Mouse (Mus musculus): Measurements from ENCODE around the gene Slc17a7. TPM values are rescaled to one million over a fixed set of nuclear protein-coding genes. Genes with fewer than 3 reads are reported as not detected.
"Not testable (repeated sequence)": the region's sequence is repeated elsewhere in the genome, so short reads cannot be mapped to it uniquely, and the experiment has no call there.

The Slc17a7 gene
- total RNA-seq, 2 experiments from 2014 or later, result 18.1 to 18.7 TPM

DNA sequence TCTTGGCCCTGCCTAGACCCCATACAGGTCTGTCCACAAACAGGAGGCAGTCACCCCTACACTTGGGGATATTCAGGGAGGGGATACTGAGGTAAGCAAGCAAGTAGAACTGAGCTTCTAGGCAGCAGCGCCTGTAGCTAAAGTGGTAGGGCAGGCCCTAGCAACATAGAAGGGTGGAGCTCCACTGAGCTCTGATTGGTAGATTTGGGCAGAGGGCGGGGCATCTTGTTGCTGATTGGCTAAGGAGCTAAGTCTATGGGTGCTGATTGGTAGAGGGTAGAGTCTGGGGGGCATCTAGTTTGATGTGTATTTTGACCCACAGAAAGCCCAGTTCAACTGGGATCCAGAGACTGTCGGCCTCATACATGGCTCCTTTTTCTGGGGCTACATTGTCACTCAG lies 5.7 kb downstream of the Slc17a7 start:
- no peak for DNase-seq (ENCODE audit: low spot score)
- intact Hi-C loops (cut with DNase I), result no loop called here

DNA sequence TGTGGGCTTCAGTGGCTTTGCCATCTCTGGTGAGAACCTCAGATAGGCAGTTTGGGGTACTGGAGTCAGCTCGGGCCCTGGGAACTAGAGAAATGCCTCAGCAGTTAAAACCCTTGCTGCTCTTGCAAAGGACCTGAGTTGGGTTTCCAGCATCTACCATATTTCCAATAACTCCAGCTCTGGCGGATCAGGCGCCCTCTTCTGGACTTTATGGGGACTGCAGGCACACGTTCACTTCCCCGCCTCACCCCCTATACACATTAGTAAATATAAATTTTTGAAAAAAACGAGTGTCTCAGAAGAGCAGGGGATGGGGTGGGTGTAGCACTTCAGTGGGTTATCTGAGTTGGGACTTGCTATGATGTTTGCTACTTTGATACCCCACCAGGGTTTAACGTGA lies 9.2 kb downstream of the Slc17a7 start:
- DNase-seq (ENCODE audit: low spot score), result no peak
- intact Hi-C loops (cut with DNase I), result no loop called here

DNA sequence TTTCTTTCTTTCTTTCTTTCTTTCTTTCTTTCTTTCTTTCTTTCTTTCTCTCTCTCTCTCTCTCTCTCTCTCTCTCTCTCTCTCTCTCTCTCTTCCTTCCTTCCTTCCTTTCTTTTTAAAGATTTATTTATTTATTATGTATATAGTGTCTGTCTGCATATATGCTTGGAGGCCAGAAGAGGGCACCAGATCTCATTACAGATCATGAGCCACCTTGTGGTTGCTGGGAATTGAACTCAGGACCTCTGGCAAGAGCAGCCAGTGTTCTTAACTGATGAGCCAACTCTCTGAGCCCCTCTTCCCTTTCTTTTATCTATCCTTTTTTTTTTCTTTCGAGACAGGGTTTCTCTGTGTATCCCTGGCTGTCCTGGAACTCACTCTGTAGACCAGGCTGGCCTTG lies 10.0 kb downstream of the Slc17a7 start:
- DNase-seq (ENCODE audit: low spot score); intact Hi-C loops (cut with DNase I): not testable (repeated sequence)

DNA sequence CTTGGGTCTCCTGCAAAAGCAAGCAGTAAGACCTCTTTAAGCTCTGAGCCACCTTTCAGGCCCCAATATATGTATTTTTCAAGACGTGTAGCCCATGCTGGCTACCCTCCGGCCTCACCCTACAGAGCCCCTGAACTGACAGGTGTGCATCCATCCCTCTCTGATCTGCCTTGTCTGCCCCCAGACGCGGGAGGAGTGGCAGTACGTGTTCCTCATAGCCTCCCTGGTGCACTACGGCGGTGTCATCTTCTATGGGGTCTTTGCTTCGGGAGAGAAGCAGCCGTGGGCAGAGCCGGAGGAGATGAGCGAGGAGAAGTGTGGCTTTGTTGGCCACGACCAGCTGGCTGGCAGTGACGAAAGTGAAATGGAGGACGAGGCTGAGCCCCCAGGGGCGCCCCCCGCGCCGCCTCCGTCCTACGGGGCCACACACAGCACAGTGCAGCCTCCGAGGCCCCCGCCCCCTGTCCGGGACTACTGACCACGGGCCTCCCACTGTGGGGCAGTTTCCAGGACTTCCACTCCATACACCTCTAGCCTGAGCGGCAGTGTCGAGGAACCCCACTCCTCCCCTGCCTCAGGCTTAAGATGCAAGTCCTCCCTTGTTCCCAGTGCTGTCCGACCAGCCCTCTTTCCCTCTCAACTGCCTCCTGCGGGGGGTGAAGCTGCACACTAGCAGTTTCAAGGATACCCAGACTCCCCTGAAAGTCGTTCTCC lies 11.0 kb downstream of the Slc17a7 start:
- DNase-seq (ENCODE audit: low spot score), result no peak

GRCm38 (mm10) chr7:45175398-45175797 lies 11.6 kb downstream of the Slc17a7 start:
- intact Hi-C loops (cut with DNase I), result no loop called here
- DNase-seq (ENCODE audit: low spot score), result no peak

More for the DNA sequence above, 11.0 kb downstream of the Slc17a7 start:
- intact Hi-C loops (cut with DNase I), result no loop called here

- no peak for DNase-seq (ENCODE audit: low spot score)
- intact Hi-C loops (cut with DNase I), result no loop called here
Measured at GRCm38 (mm10) chr7:45175929-45176328, 12.2 kb downstream of the Slc17a7 start.

DNA sequence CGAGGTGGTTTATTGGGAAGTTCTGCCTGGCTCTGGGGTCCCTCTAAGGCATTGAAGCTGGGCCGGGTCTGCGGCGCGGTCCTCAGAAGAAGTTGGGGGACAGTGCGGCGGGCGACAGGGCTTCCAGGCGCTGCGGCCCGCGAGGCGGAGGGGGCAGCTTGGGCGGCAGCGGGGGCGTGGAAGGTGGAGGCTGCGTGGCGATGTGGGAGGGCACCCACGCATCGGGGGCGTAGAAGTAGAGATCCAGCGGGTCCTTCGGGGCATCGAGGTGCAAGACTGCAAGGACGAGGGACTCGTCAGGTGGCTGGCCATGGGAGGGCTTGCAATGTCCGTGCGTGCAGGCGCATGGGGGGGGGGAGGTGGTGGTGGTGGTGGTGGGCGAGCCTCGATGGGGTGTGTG lies 12.6 kb downstream of the Slc17a7 start:
- intact Hi-C loops (cut with DNase I), result no loop called here
- DNase-seq (ENCODE audit: low spot score), result no peak

- DNase-seq (ENCODE audit: low spot score), result no peak
- intact Hi-C loops (cut with DNase I), result no loop called here
Measured at GRCm38 (mm10) chr7:45178550-45178949, 14.8 kb downstream of the Slc17a7 start.

DNA sequence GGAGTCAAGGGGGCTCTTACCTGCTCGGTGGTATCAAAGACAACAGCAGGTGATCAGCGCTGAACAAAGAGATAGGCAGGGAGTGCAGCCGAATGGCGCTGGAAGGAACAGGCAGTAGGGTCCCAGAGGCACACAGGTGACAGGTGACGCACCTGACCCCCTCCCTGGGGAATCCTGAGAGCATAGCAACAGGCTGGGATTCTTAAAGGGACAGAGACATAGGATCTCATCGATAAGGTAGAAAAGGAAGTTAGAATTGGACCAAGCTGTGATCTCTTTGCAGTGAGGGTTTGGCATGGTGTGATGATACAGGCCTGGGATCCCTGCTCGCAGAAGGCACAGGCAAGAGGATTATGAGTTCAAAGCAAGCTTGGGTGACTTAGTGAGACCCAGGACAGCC lies 15.7 kb downstream of the Slc17a7 start, which contains the start of gene Gfy:
Gene Gfy, minus strand, starts transcription at position 101 of the 400 bp plus-strand sequence.
- intact Hi-C loops (cut with DNase I), result no loop called here
- DNase-seq (ENCODE audit: low spot score), result no peak

- no peak for DNase-seq (ENCODE audit: low spot score)
Measured at GRCm38 (mm10) chr7:45180896-45181477, 17.2 kb downstream of the Slc17a7 start, which contains the start of gene Pth2. Gene Pth2 (plus strand): TSS chr7:45180995.

DNA sequence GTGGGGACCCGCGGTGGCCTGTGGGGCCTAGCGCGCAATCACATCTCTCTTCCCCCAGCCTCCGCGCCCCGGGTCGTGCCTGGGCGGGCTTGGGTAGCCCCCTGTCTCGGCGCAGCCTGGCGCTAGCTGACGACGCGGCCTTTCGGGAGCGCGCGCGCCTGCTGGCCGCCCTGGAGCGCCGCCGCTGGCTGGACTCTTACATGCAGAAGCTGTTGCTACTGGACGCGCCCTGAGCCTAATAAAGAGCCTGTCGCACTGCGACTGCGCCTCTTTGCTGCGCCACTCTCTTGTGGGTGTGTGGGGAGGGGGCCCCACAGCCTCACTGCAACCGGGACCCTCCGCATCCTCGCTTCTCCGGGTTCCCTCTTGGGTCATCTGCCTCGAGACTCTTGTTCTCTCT lies 17.8 kb downstream of the Slc17a7 start:
- intact Hi-C loops (cut with DNase I), result no loop called here
- no peak for DNase-seq (ENCODE audit: low spot score)

More at GRCm38 (mm10) chr7:45180896-45181477, 17.2 kb downstream of the Slc17a7 start, which contains the start of gene Pth2:
- intact Hi-C loops (cut with DNase I), result no loop called here

DNA sequence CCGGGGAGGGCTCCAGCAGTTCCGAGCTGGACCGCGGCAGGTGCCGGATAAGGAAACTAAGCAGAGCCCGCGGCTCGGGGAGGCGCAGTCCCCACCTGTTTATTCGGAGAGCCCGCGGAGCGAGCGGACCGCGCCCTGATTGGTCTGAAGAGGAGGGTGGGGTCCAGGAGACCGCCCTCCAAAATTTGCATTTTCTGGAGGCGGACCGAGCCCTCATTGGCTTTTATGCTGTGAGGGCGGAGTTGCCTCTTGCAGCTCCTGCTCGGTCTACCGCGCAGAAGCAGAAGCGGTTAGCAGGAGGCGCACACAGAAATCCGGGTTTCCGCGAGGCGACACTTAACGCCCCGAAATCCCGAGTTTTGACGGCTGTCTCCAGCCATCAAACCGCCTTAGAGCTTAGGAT lies 18.5 kb downstream of the Slc17a7 start:
- DNase-seq (ENCODE audit: low spot score), result peak; percentile 80
- intact Hi-C loops (cut with DNase I), result no loop called here

- intact Hi-C loops (cut with DNase I), result no loop called here
- no peak for DNase-seq (ENCODE audit: low spot score)
Measured at GRCm38 (mm10) chr7:45182606-45183005, 18.9 kb downstream of the Slc17a7 start.

DNA sequence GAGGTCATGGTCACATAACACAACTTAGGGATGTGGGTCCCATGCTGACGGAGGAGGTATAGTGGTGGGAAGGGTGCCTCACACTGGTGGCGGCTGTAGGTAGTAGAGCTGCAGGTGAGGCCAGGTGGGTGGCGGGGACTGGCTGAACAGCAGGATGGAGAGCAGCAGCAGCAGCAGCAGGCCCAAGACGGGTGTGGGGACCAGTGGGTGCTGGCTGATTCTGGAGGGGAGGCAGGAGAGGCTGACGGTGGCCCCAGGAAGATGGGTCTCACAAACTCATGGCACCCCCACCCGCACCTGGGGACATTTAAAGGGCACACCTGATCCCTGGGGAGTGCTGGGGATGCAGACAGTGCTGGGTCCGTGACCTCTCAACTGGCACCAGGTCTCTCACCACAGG lies 19.9 kb downstream of the Slc17a7 start:
- intact Hi-C loops (cut with DNase I), result no loop called here
- no peak for DNase-seq (ENCODE audit: low spot score)

DNA sequence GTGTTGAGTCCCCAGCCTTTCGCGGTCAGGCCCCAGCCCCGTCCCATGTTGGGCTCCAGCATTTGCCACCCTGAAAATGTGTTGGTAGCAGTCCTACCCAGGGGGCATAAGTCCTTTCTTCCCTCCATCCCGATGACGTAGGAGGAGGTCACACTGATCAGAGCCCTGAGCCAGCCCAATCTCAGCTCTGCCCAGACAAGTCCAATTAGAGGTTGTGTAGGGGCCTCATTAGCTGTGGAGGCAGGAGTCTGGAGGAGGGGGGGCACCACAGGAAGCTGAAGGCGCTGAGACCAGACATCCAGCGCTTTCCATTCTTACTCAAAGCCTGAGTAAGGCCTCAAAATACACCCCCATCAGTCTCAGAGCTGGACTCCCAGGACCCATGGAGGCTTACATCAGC lies 22.2 kb downstream of the Slc17a7 start:
- no peak for DNase-seq (ENCODE audit: low spot score)
- intact Hi-C loops (cut with DNase I), result no loop called here

DNA sequence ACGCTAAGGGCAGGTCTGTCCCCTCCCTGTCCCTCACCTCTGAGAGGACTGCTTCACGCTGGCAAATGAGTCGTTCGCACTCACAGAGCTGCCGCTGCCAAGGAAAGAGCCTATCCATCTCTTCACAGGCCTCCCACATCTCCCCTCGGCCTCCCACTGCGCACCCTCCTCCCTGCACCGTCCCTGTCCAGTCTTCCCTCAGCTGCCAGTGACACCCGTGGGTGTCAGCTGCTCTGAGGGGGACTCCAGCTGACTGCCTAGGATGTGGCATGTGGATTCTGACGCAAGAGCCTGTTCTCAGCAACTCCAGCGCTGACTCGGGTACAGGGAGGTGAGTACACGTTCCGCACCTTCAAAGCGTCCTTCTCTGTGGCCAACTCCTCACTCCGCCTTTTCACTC lies 25.9 kb downstream of the Slc17a7 start:
- DNase-seq (ENCODE audit: low spot score), result no peak
- intact Hi-C loops (cut with DNase I), result no loop called here

DNA sequence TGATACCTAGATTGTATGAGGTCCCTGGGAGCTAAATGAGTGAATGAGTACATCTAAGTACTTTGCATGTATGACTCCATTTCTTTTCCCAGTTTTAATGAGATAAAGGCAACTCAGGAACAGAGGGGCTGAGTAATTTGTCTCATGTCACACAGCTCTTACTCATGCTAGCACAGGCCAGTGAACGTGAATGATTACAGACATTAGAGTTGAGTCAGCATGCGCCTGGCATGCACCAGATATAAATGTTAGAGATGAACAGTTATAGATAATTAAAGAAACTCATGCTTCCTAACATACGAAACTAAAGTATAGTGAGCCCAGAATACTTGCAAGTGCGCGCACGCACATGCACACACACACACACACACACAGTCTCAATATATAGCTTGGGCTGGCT lies 26.4 kb downstream of the Slc17a7 start:
- intact Hi-C loops (cut with DNase I), result no loop called here
- DNase-seq (ENCODE audit: low spot score), result no peak

DNA sequence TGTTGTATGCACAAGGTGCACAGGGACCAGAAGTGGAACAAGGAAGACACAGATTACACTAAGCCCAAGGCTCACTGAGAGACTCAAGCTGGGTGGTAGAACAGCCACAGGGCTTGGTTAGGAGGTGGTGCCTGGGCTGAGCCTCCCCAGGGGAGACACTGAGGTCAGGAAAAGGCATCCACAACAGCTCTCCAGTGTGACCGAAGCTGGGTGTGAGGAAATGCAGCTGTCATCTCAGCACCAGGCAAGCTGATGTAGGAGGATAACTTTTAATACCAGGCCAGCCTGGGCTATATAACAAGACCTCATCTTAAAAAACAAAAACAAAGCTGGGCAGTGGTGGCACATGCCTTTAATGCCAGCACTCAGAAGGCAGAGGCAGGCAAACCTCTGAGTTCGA lies 27.4 kb downstream of the Slc17a7 start:
- intact Hi-C loops (cut with DNase I), result no loop called here
- no peak for DNase-seq (ENCODE audit: low spot score)

GRCm38 (mm10) chr7:45191803-45192363 lies 28.1 kb downstream of the Slc17a7 start:
- no peak for DNase-seq (ENCODE audit: low spot score)
- intact Hi-C loops (cut with DNase I), result no loop called here

GRCm38 (mm10) chr7:45192585-45193310 lies 29.0 kb downstream of the Slc17a7 start:
- intact Hi-C loops (cut with DNase I), result no loop called here
- DNase-seq (ENCODE audit: low spot score), result no peak

GRCm38 (mm10) chr7:45193406-45193805 lies 29.7 kb downstream of the Slc17a7 start:
- no peak for DNase-seq (ENCODE audit: low spot score)
- intact Hi-C loops (cut with DNase I), result no loop called here
